Mouse (Mus musculus) monocyte, adult 5-6 weeks (primary cell): ENCODE measurements at regions not wholly inside any gene's neighbourhood (a gene's known extent, or its start where the extent isn't known, plus 50 kb on each side); places are given as distances from the start of the nearest gene placed in this dataset.

ENCODE experiments used
- ATAC-seq: fragments of 153-309, 156-312 bp; replicated peaks from 2 replicates; pipeline ENCODE4 v1.8.0; 2017; ENCODE audit warnings: mild to moderate bottlenecking; ENCODE audit not compliant: low TSS enrichment, insufficient number of reproducible peaks, severe bottlenecking, poor library complexity, low FRiP score

DNA sequence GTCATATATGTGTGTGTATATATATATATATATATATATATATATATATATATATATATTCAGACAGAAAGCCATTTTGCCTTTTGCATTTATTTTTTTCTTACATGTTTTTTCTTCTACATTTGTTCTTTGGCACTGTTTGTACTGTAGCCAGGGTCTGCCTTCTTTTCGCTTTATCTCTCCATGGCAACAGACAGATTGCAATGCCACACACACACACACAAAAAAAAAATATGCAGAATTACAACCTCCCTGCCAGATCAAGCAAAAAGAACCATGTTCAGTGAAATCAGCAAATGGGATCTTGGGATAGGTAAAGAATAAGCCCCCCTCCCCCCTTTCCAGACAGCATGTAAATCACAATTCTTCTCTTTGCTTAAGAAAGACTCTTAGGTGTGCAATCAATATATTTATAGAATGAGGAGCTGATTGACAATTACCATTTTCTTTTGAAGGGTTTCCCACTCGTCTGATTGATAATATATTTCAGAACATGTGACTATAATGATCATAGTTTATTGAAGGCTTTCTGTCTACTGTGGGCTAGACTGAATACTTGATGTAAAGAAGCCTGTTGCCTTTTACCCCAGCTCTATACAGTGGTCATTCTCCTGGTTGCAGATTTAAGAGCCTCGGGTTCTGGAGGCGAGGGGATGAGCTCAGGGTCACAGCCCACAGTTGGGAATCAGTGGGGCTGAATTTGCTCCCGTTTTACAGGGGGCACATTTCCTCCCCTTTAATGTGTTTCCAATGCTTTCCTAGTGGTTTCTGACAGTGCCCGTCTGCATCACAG, 54.7 kb upstream of the Pcgf5 start:
- ATAC-seq: no peak
